Mouse (Mus musculus) testis, postnatal 14 days (tissue): ENCODE data around the gene Apoc2.

ENCODE experiments used
- DNase-seq: peaks from one replicate; pipeline ENCODE4 v3.0.0; 2021; ENCODE audit warnings: low spot score

Apoc2 gene

GRCm38 (mm10) chr7:19677872-19678271, at the start of gene Apoc2:
Apoc2 (minus strand) TSS chr7:19677941.
- no peak for DNase-seq

- no peak for DNase-seq
Observed at GRCm38 (mm10) chr7:19726541-19726940, 48.8 kb upstream of the Apoc2 start.

- no peak for DNase-seq
Observed at GRCm38 (mm10) chr7:19724167-19724566, 46.4 kb upstream of the Apoc2 start.

- DNase-seq, result no peak
Observed at GRCm38 (mm10) chr7:19722754-19723195, 45.0 kb upstream of the Apoc2 start.

GRCm38 (mm10) chr7:19719200-19719599, 41.5 kb upstream of the Apoc2 start:
- no peak for DNase-seq

- DNase-seq, result no peak
Observed at GRCm38 (mm10) chr7:19718297-19718952, 40.7 kb upstream of the Apoc2 start.

GRCm38 (mm10) chr7:19717346-19717745, 39.6 kb upstream of the Apoc2 start:
- DNase-seq, result no peak

GRCm38 (mm10) chr7:19716822-19717221, 39.1 kb upstream of the Apoc2 start:
- no peak for DNase-seq

GRCm38 (mm10) chr7:19716055-19716682, 38.4 kb upstream of the Apoc2 start:
- DNase-seq, result no peak

GRCm38 (mm10) chr7:19715239-19716054, 37.7 kb upstream of the Apoc2 start, which contains the start of gene Tomm40:
Tomm40 (minus strand) TSS chr7:19715438.
- DNase-seq, result peak; percentile 99

- DNase-seq, result no peak
Observed at GRCm38 (mm10) chr7:19714836-19715235, 37.1 kb upstream of the Apoc2 start.

GRCm38 (mm10) chr7:19713598-19713997, 35.9 kb upstream of the Apoc2 start:
- no peak for DNase-seq

GRCm38 (mm10) chr7:19713196-19713595, 35.5 kb upstream of the Apoc2 start:
- DNase-seq, result no peak

- no peak for DNase-seq
Observed at GRCm38 (mm10) chr7:19712414-19712813, 34.7 kb upstream of the Apoc2 start.

GRCm38 (mm10) chr7:19710650-19711049, 32.9 kb upstream of the Apoc2 start:
- DNase-seq, result no peak

GRCm38 (mm10) chr7:19705271-19705670, 27.5 kb upstream of the Apoc2 start:
- DNase-seq, result no peak

GRCm38 (mm10) chr7:19704475-19704874, 26.7 kb upstream of the Apoc2 start:
- DNase-seq, result no peak

- no peak for DNase-seq
Observed at GRCm38 (mm10) chr7:19702859-19703555, 25.3 kb upstream of the Apoc2 start.

GRCm38 (mm10) chr7:19701069-19701761, 23.5 kb upstream of the Apoc2 start:
- peak; percentile 61 for DNase-seq

- no peak for DNase-seq
Observed at GRCm38 (mm10) chr7:19700299-19701068, 22.7 kb upstream of the Apoc2 start.

GRCm38 (mm10) chr7:19699827-19700148, 22.0 kb upstream of the Apoc2 start:
- DNase-seq, result no peak
